Mouse (Mus musculus) forebrain, embryonic 14.5 days (tissue): Measurements from ENCODE around the gene Stambpl1. TPM values are rescaled to one million over a fixed set of nuclear protein-coding genes. Genes with fewer than 3 reads are reported as not detected.

Experiments used
- ATAC-seq: fragments of 200-750 bp; cut with Nextera tagmentation; 2 replicates; pipeline ENCODE4 v1.8.0; 2017; ENCODE audit warnings: mild to moderate bottlenecking, moderate library complexity
- DNase-seq: peaks from one replicate; pipeline ENCODE4 v3.0.0-alpha.2; 2015; ENCODE audit warnings: low spot score
- H3K27ac ChIP-seq: fragments of 300-500 bp; sonication (generic); 2 replicates; pipeline ENCODE4 v1.5.1; 2014; ENCODE audit warnings: low read depth, mild to moderate bottlenecking, control low read depth, low read length, moderate library complexity
- H3K27me3 ChIP-seq: fragments of 300-500 bp; sonication (generic); replicated peaks from 2 replicates; pipeline ENCODE4 v1.6.1; 2014; ENCODE audit warnings: low read length, control low read depth, mixed read lengths; ENCODE audit not compliant: control insufficient read depth, insufficient read depth
- H3K36me3 ChIP-seq: fragments of 300-500 bp; sonication (generic); 2 replicates; pipeline ENCODE4 v1.6.1; 2014; ENCODE audit warnings: low read length, control low read depth; ENCODE audit not compliant: control insufficient read depth, insufficient read depth
- H3K4me1 ChIP-seq: fragments of 300-500 bp; sonication (generic); 2 replicates; pipeline ENCODE4 v1.6.1; 2014; ENCODE audit warnings: antibody characterized with exemption, low read length, control low read depth; ENCODE audit not compliant: control insufficient read depth, insufficient read depth
- H3K4me2 ChIP-seq: fragments of 300-500 bp; sonication (generic); 2 replicates; pipeline ENCODE4 v1.6.1; 2014; ENCODE audit warnings: mild to moderate bottlenecking, control low read depth, low read length
- H3K4me3 ChIP-seq: fragments of 300-500 bp; sonication (generic); 2 replicates; pipeline ENCODE4 v1.5.1; 2014; ENCODE audit warnings: low read depth, low read length, control low read depth
- H3K9ac ChIP-seq: fragments of 300-500 bp; sonication (generic); 2 replicates; pipeline ENCODE4 v1.6.1; 2014; ENCODE audit warnings: mild to moderate bottlenecking, low read length, control low read depth, moderate library complexity
- H3K9me3 ChIP-seq: fragments of 300-500 bp; sonication (generic); replicated peaks from 2 replicates; pipeline ENCODE4 v1.6.1; 2016; ENCODE audit warnings: low read length, control low read depth, mixed read lengths; ENCODE audit not compliant: control insufficient read depth
- WGBS: fragments of 180-500 bp; shearing (Covaris S2); extraction: QIAGEN DNeasy Blood & Tissue Kit; methylation state at CpG from one replicate; pipeline ENCODE4 v1.1.7; 2014; 5-methylcytosine and 5-hydroxymethylcytosine counted together
- polyA plus RNA-seq: library from polyadenylated mRNA; unstranded; fragments of >200 nt; fragmentation: Nextera tagmentation; extraction: Ambion mirVana; gene quantifications from 2 replicates; pipeline ENCODE4 v1.2.1, GENCODE M21; 2014

Stambpl1 gene
- polyA plus RNA-seq, 1 experiment from 2014 or later, result 5.6 TPM

DNA sequence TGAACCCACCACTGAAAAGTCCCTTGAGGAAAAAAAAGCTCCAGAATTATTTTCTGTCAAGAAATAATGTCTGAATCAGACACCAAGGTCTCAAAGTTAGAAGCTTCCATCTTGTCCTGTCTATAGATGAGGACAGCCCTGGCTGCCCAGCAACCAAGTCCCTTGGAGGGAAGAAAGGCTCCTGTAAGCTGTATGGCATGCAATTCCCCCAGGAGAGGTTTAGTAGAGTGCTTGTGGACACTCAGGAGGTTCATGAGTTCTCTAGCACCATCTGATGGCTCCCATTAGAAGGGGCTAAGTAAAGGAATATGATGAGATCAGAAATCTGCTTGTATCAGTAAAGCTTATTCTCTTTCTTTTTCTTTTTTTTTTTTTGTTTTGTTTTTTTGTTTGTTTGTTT, 22.9 kb upstream of the Stambpl1 start:
- H3K9ac ChIP-seq, result no peak overlapping the region
- H3K4me2 ChIP-seq, result no peak overlapping the region
- no peaks in the 10 kb centered on the region for H3K4me1 ChIP-seq
- no peak overlapping the region for H3K27ac ChIP-seq
- no peaks in the 10 kb centered on the region for H3K27me3 ChIP-seq
- H3K4me3 ChIP-seq, result no peak overlapping the region
- DNase-seq (no peak), ATAC-seq (no peak)
- H3K36me3 ChIP-seq, result no peaks in the 10 kb centered on the region
- H3K9me3 ChIP-seq, result no peaks in the 10 kb centered on the region

GRCm38 (mm10) chr19:34171167-34171566, 20.9 kb upstream of the Stambpl1 start:
- H3K4me3 ChIP-seq, result no peak overlapping the region
- no peak overlapping the region for H3K27ac ChIP-seq
- no peak overlapping the region for H3K9ac ChIP-seq
- H3K9me3 ChIP-seq, result no peaks in the 10 kb centered on the region
- ATAC-seq, result no peak
- no peaks in the 10 kb centered on the region for H3K36me3 ChIP-seq
- no peak overlapping the region for H3K4me2 ChIP-seq
- no peaks in the 10 kb centered on the region for H3K27me3 ChIP-seq
- DNase-seq, result no peak
- no peaks in the 10 kb centered on the region for H3K4me1 ChIP-seq
- WGBS, result 74% methylated on average over 3 of the region's 3 CpGs

DNA sequence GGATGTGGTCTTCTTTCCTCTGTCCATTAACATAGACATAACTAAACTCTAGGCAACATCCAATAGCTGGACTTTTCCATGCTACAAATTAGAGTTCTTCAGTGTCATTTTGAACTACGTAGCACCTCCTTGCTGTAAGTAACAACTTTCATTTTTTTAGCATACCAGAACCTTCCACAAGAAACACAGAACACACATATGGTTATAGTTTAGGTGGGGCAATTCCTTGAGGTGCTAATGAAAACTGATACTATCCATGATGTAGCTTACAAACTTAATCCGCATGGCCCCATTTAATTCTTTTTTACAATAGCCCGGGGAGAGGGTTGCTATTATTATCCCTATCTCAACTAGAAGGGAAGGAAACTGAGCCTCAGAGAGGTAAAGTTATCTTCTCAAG, 18.0 kb upstream of the Stambpl1 start:
- Histone ChIP-seq H3K4me2 (no peak overlapping the region), H3K27me3 (no peaks in the 10 kb centered on the region), H3K27ac (no peak overlapping the region), H3K9me3 (no peaks in the 10 kb centered on the region), H3K4me1 (no peaks in the 10 kb centered on the region), H3K4me3 (no peak overlapping the region), H3K9ac (no peak overlapping the region), H3K36me3 (no peaks in the 10 kb centered on the region)
- 83% methylated on average over 3 of the region's 3 CpGs for WGBS
- DNase-seq (no peak), ATAC-seq (no peak)

GRCm38 (mm10) chr19:34179136-34179535, 12.9 kb upstream of the Stambpl1 start:
- Histone ChIP-seq H3K27me3 (no peaks in the 10 kb centered on the region), H3K27ac (no peak overlapping the region), H3K9ac (no peak overlapping the region), H3K4me2 (no peak overlapping the region), H3K9me3 (no peaks in the 10 kb centered on the region), H3K36me3 (no peaks in the 10 kb centered on the region), H3K4me3 (no peak overlapping the region), H3K4me1 (no peaks in the 10 kb centered on the region)
- WGBS, result 91% methylated on average over 4 of the region's 4 CpGs
- ATAC-seq (no peak), DNase-seq (no peak)

- Histone ChIP-seq H3K9me3 (no peaks in the 10 kb centered on the region), H3K9ac (no peak overlapping the region), H3K27me3 (no peaks in the 10 kb centered on the region), H3K36me3 (no peaks in the 10 kb centered on the region), H3K27ac (no peak overlapping the region), H3K4me1 (no peaks in the 10 kb centered on the region), H3K4me2 (no peak overlapping the region), H3K4me3 (no peak overlapping the region)
- no peak for ATAC-seq
- no peak for DNase-seq
- WGBS, result 91% methylated on average over 2 of the region's 2 CpGs
These were observed 11.7 kb upstream of the Stambpl1 start for GRCm38 (mm10) chr19:34180316-34180715.

DNA sequence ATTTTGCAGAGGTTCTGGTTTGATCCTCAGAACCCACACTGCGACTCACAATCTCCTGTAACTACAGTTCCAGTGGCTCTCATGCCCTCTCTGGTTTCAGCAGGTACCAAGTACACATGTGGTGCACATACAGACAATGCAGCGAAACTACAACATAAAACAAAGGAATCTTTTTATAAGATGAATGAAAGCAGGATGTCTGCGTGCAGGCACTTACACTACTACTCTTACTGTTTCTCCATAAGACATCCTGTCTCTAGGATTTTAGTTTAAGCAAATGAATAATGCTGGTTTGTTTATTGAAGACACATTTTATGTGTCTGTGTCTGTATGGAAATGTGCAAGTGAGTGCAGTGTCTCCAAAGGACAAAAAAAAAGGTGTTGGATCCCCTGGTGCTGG, 10.8 kb upstream of the Stambpl1 start:
- ATAC-seq, result no peak
- H3K9me3 ChIP-seq, result no peaks in the 10 kb centered on the region
- no peak for DNase-seq

DNA sequence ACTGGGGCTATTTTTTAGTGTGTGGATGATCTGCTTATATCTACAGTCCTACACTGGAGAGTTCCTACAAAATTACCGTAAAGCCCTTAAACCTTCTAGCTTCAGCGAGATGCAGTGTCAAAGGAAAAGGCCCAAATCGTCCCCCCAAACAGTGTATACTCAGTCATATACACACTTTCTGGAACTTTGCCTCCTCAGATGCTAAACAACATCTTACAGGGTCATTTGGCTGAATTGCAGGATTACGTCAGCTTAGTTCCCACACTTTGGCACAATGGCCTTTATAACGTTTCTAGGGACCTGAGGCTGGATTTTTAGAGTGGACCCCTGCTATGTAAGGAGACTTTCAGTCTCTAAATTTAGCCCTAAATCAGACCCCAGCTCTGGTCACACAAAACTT, 9.5 kb upstream of the Stambpl1 start:
- DNase-seq (peak; percentile 54), ATAC-seq (0 out of 2 replicates have a peak, but pooled peaks have one; percentile 20)
- 46% methylated on average over 5 of the region's 5 CpGs for WGBS
- Histone ChIP-seq H3K4me2 (no peak overlapping the region), H3K9ac (no peak overlapping the region), H3K9me3 (no peaks in the 10 kb centered on the region), H3K4me1 (no peaks in the 10 kb centered on the region), H3K27ac (no peak overlapping the region), H3K4me3 (no peak overlapping the region), H3K27me3 (no peaks in the 10 kb centered on the region), H3K36me3 (no peaks in the 10 kb centered on the region)

More for the DNA sequence above, 10.8 kb upstream of the Stambpl1 start:
- no peak overlapping the region for H3K9ac ChIP-seq
- no peak overlapping the region for H3K4me3 ChIP-seq
- H3K27ac ChIP-seq, result no peak overlapping the region
- H3K4me1 ChIP-seq, result no peaks in the 10 kb centered on the region
- no peak overlapping the region for H3K4me2 ChIP-seq
- no peaks in the 10 kb centered on the region for H3K36me3 ChIP-seq
- H3K27me3 ChIP-seq, result no peaks in the 10 kb centered on the region
- 85% methylated on average over 3 of the region's 3 CpGs for WGBS

- Histone ChIP-seq H3K4me2 (no peak overlapping the region), H3K27me3 (no peaks in the 10 kb centered on the region), H3K9ac (no peak overlapping the region), H3K4me3 (no peak overlapping the region), H3K27ac (no peak overlapping the region), H3K36me3 (no peaks in the 10 kb centered on the region), H3K4me1 (no peaks in the 10 kb centered on the region), H3K9me3 (no peaks in the 10 kb centered on the region)
- DNase-seq (no peak), ATAC-seq (no peak)
- 91% methylated on average over 4 of the region's 4 CpGs for WGBS
These were observed 5.2 kb upstream of the Stambpl1 start for GRCm38 (mm10) chr19:34186845-34187244.

DNA sequence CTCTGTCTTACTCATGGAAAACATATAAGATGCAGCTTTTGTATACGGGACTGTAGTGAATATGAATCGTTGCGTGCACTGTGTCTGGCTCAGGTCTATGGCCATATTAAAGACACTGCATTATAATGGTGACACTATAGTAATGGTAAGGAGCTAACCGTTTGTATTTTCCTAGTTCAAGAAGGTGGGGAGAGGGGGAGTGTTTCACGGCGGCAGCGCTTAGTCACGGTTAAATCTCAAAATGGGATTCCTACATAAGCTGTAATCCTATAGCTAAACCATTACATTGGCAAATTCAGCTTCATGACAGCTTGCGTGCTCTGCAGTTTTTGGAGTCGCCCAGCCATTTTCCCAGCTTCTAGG, 403 bp upstream of the Stambpl1 start:
- DNase-seq (no peak), ATAC-seq (peak; percentile 24)
- Histone ChIP-seq H3K27me3 (no peaks in the 10 kb centered on the region), H3K4me1 (peaks cover 3% of the 10 kb centered on the region; the same call in 1 of the 2 replicates), H3K27ac (no peak overlapping the region), H3K9ac (peak overlapping the region; percentile 73), H3K36me3 (no peaks in the 10 kb centered on the region), H3K4me3 (peak overlapping the region; percentile 66), H3K4me2 (peak overlapping the region; percentile 97), H3K9me3 (no peaks in the 10 kb centered on the region)
- 21% methylated on average over 10 of the region's 10 CpGs for WGBS
